Mouse (Mus musculus) urinary bladder, postnatal 14 days (tissue): ENCODE data around the gene Slc4a4.

Source experiments
- DNase-seq: peaks from one replicate; pipeline ENCODE4 v3.0.0; 2021; ENCODE audit warnings: low spot score

Slc4a4 gene

DNA sequence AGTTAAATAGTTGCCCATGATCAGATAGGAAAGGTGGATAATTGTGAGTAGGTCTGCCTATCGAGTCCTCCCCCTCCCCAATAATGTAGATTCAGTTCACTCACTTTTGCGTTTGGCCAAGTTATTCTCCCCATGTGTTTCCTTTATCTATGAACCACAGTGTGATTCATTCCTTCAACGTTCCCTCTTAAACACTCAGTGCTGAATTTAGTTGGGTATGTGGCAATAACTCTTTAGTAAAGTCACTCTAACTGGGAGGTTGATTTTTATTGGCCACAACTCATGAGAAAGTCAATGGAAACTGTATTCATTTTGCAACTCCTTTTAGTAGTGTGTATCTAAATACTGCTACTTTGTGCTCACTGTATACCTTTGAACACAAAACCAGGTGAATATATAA lies 125.8 kb downstream of the Slc4a4 start:
- no peak for DNase-seq

DNA sequence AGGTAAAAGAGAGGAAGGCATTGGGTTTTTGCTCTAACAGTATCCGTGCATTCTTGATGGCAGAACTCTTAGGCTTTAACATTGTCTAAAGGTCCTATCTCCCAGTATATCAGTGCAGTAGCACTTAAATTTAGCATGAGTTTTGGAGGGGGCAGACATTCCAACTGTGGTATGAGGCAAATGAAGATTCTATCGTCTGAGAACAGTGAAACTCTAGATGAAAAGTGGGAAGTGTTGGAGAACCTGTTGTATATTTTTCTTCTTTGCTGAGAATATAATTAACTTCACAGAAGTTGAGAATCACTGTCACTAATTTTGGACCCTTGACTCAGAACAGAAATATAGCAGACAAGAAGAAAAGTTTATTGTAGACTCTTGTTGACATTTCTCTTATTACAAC lies 128.2 kb downstream of the Slc4a4 start:
- DNase-seq = no peak

- no peak for DNase-seq
These were observed 129.3 kb downstream of the Slc4a4 start for GRCm38 (mm10) chr5:89015878-89016277.

GRCm38 (mm10) chr5:89018537-89018936 lies 131.9 kb downstream of the Slc4a4 start:
- no peak for DNase-seq

DNA sequence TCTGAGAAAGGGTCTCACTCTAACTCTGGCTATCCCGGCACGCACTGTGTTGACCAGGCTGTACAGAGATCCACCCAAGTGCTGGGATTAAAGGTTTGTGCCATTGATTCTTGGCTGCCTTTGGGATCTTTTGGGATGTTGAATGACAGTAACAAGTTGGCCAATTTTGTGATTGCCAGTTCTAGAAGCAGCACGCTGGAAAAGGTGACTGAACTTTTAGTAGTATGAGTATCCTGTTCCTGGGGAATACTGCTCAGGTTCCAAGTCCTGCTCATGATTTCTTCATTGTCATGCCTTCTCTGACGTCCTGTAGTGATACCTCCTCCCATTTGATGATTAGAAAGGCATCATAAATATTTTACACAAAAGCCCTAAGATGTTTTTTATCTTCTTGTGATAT lies 137.8 kb downstream of the Slc4a4 start:
- DNase-seq = no peak

DNA sequence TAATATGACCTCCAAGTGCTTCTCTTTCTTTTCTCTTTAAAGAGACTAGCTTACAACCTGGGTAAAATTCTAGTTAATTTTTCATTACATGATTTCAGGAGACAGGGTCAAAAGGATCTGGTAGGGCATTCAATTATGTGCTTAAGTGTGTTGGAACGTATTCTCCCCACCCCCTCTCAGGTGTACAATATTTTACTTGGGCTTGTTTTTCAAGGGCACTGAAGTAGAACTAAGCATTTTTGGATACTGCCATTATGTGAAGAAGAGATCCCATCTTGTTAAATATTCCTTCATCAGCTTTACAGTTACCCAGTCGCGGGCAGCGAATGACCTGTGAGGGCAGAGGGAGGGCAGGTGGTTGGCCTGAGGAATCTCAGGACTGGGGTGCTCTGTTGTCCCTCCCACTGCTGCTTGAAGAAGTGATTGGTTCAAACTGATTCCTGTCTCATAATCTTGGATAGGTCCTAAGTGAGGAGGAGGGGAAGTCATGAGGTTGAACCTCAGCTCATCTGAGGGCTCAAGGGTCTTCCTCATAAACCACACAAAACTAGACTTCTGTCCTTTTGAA lies 141.0 kb downstream of the Slc4a4 start:
- no peak for DNase-seq

GRCm38 (mm10) chr5:89032647-89033046 lies 146.0 kb downstream of the Slc4a4 start:
- DNase-seq = no peak

DNA sequence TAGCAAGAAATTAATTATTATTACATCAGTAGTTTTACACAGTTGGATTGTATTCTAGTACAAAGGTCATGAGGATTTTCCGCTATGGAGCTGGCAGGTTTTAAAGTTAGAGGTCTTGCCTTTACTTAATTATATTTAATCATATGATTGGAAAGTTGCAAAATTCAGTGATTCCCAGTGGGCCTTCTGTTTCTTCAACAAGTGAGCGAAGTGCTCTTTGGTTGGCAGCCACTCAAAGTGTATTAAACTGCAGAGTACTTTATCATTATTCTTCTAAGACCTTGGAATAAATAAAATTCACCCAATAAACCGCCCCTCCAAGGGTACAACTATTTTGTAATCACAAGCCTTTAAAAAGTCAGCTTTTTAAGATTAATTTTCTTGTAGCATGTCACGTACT lies 146.6 kb downstream of the Slc4a4 start:
- no peak for DNase-seq

DNA sequence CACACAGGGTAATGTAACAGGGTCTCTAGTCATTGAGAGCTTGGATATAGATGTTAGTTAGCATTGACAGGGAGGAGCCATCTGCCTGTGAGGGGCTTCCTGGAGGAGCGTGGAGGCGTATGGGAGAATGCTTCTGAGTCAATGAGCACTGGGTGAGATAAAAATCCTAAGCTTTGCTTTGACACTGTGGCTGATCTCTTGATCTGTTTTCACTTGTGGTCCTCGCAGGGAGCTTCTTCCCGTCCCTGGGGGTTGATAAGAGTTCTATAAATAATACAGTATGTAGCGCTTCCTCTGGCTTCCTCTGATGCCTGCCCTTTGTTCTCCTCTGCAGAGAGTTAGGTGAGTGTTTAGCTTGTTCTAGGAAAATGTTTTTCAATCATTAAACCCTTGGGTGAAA lies 149.5 kb downstream of the Slc4a4 start:
- DNase-seq = no peak

DNA sequence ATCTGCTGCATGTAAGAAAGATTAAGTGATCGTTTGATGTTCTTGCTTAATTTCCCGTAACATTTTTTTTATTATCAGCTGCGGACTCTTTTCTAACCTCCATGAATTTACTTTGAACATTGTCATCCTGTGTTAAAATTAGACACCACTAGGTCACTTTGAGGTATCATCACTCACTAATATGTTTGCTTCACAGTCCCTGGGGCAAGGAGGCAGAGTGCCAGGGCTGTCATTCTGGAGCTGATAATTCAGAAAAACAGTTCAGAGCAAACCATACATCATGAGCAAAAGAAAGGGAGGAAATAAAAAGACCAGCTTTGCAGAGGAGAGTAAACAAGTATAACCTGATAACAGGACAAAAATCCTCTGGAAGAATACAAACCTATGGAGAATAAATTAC lies 154.2 kb downstream of the Slc4a4 start:
- DNase-seq = no peak

GRCm38 (mm10) chr5:89043846-89044245 lies 157.2 kb downstream of the Slc4a4 start:
- no peak for DNase-seq

DNA sequence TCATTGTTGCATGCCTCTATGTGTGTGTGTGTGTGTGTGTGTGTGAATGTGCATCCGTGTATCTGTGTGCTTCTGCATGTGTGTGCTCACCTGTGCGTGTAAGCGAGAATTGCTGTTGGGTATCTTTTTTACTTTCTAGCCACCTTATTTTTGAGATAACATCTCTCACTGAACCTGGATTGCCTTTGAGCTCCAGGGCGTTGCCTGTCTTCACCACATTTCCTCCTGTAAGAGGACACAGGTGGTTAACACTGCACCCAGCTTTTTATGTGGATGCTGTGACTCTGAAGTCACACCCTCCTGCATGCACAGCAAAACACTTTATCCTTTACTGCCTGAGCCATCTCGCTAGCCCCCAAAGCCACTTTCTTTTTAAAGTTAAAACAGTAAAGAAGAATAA lies 158.2 kb downstream of the Slc4a4 start:
- no peak for DNase-seq

- DNase-seq = no peak
These were observed 165.0 kb downstream of the Slc4a4 start for GRCm38 (mm10) chr5:89051577-89051976.

DNA sequence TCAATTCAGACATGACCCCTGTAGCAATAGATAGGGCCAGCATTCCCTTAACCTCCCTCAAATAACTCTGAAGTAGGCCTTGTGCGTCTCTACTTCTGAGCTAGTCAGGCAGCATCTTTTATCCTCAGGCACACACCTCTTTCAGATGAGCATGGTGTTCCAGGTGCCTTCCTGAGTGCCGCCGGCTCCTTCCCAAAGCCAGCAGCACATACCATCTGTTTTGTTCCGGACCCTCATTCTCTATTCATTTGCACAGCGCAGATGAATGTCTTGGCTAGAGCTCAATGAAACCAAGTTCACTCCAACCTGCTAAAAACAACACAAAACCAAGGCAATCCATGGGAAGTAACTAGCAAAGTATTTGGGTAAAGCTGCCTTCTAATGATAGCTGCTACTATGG lies 165.6 kb downstream of the Slc4a4 start:
- no peak for DNase-seq

DNA sequence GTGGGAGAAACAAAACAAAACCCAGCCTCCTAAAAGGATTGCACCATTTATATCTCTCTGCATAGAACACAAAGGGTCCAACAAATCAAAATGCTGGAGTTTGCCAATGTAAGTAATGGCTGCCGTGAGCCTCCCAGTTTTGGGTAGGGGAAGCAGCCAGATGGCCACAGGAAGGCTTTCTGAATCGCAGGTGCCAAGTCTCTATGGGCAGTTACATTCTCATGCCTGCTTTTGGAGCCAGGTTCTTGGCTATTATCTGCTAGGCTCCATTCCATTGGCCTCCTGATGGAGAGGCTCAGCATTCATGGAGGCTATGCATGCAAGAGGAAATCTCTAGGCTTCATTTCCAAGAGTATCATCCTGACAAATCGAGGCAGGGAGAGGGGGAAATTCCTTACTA lies 169.0 kb downstream of the Slc4a4 start:
- no peak for DNase-seq

- DNase-seq = no peak
These were observed 169.8 kb downstream of the Slc4a4 start for GRCm38 (mm10) chr5:89056370-89056769.

DNA sequence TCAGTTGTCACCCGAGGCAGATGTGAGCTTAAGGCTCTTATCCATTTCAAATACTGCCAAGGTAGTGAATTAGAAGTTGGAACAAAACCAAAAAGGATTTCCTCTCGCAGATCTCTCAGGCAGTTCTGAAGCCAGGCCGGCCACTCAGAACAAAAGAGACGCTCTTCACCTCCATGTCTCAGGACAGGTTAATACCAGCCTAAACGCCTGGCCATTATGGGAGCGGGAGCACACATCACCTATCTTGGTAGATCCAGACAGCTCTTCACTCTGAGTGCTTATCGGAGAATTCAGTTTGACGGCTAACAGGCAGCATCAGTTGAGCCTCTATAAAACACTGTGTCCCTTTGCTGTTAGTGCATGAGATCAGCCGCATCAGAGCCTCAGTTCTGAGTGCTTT lies 174.5 kb downstream of the Slc4a4 start:
- no peak for DNase-seq

GRCm38 (mm10) chr5:89062286-89062685 lies 175.7 kb downstream of the Slc4a4 start:
- no peak for DNase-seq

DNA sequence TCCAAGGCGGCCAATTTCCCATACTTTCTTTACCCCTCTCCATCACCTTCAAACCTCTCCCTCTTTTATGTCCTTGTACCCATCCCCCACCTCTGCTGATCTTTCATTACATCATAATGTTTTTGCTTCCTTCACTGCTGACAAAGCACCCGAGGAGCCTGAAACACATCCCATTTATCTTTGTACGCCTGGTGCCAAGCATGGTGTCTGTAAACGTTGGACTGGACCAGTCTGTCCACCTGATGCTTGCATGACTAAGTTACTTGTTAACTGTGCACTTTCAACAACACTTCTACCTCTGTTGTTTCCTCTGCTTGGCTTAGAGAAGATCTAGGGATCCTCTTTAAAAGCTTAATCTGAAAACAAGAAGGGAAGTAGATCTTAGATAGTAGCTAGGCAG lies 180.5 kb downstream of the Slc4a4 start:
- no peak for DNase-seq

- no peak for DNase-seq
These were observed 181.5 kb downstream of the Slc4a4 start for GRCm38 (mm10) chr5:89068072-89068471.

GRCm38 (mm10) chr5:89070051-89070450 lies 183.4 kb downstream of the Slc4a4 start:
- no peak for DNase-seq

GRCm38 (mm10) chr5:89071957-89072356 lies 185.3 kb downstream of the Slc4a4 start:
- DNase-seq = no peak

GRCm38 (mm10) chr5:89077711-89078110 lies 191.1 kb downstream of the Slc4a4 start:
- no peak for DNase-seq

DNA sequence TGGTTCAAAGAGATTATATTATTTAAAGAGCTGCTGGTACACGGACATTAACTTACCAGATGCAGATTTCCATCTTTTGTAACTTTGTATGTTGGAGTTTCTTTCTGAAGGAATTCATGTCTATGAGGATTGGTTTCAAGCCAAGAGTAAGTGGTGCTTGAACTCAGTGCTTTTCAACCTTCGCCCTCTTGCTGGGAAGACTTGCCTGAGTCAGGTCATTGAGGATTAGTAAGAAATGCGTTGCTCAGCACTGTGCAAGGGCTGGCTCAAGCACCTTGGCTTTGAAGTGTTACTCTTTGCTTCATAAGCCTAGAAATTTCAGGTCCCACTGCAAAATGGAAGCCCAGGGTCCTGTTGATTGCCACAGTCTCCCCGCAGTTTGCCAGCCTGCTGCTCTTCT lies 196.9 kb downstream of the Slc4a4 start:
- no peak for DNase-seq

DNA sequence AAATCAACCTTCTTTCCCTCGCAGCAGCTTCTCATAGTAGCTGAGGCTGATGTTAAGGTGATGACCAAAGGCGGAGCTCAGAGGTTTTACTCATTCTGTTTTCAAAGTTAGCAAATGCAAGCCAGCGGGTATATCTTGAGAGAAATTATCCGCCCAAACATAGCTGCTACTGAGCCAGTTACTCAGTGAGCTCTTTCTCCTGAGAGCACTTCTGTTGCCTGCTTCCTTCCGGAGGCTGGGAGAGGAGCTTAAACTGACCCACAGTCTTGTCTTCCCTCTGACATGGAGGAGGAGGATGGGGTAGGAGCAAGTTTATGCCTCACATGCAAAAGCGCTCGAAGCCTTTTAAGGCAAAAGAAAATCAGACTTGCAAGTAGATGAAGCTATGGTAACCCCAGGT lies 201.3 kb downstream of the Slc4a4 start:
- DNase-seq = no peak
